Mouse (Mus musculus) cerebellum, adult 11 months (tissue): ENCODE results near the gene Slc45a2.

Experiments
- DNase-seq: peaks from one replicate; pipeline ENCODE4 v3.0.0; 2022

The Slc45a2 gene

DNA sequence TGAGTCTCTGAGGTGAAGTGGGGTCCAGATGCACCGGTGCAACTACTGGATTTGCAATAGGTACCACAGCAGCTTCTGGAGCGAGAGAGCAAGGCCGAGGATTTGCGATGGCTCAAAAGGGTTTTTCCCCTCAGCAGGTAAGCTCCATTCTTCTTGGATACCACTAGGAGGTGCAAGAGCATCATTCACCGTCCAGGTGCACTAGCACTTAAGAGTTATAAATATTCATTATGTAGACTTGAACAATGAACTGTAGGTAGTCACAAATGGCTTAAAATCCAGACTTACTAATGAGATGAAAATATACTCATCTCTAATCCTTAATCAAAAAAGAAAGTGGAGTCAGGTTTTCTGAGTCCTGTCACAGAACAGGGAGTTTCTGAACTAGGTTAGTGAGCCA lies 8.2 kb downstream of the Slc45a2 start:
- no peak for DNase-seq

GRCm38 (mm10) chr15:11010976-11011548 lies 10.5 kb downstream of the Slc45a2 start:
- DNase-seq = no peak

DNA sequence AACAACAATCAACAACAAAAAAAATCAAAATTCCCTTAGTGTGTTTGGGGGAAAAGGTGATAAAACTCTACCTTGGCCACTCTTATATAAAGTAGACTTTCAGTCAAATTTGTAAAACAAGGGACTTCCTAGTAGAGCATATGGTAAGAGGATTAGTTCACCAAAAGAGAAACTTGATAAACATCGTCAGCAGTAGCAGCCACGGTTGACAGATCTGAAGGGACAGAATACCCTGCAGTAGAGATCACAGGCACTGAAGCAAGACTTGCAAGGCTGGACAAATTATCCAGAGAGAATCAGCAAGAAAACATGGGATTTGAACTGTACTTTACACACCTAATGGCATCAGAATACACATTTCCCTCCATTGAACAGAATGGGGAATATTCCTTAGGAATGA lies 14.4 kb downstream of the Slc45a2 start:
- no peak for DNase-seq

DNA sequence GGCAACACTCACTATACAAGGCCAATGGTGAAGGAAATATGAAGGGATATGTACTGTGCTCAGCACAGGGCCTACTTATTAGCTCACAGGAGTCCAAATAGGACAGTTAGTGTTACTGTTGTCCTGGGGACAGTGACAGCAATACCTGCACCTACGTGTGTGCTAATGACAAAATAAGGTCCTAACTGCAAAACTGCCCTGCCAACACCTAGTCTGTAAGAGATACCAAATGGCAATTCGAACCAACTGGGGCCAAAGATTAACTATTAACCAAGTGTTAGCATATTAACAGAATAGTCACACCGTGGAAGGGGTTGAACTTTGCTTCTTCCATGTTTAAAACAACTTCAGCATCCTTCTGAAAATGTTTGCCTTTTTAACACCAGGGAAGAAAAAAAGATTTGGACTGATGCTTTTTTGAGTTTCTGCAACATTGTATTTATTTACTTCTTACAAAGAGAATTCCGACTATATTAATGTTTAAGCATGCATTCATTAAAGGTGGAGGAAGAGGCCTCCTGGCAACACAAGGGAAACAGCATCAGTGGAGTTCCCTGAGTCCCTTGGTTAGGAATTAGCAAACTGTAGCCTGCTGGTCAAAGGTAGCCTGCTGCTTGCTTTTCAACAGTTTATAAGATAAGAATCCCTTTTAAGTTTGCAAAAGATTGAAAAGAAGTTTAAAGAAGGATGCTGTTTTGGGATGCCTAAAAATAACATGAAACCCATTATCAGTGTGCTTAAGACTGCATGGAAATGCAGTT lies 26.5 kb downstream of the Slc45a2 start:
- no peak for DNase-seq

DNA sequence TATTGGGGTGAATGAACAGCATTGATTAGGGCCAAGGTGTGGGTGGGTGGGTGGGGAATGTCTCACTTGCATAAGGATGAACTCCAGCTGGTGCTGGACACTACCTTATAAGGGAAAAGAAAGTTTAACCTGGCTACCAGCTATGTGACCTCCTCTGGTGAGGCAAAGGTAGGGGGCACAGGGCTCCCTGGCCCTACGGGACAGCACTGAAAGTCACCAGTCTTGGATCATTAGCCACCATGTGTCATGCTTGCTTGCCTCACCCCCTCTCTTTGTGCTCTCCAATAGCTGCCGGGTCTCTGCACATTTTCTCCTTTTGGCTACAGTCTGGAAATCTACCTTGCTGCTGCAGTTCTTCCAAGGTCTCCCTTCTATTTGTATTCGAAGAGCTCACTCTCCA lies 29.7 kb downstream of the Slc45a2 start:
- DNase-seq = no peak

GRCm38 (mm10) chr15:11035947-11036474 lies 35.5 kb downstream of the Slc45a2 start:
- no peak for DNase-seq

GRCm38 (mm10) chr15:11036535-11037375 lies 36.2 kb downstream of the Slc45a2 start:
- DNase-seq = no peak

DNA sequence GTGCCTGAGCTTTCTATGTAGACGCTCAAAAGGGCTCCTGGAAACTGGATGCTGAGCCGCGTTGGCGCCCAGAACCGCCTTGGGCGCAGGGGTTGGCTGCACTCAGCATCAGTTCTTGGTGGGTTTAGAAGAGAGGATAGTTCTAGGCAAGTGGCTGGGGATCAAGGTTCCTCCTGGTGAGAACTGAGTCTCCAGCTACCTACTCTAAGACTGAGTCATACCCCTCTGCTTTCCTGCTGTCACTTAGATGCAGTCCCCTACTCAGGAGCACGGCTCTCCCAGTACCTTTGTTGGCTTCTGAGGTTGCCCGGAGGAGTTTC lies 36.8 kb downstream of the Slc45a2 start:
- DNase-seq = no peak

DNA sequence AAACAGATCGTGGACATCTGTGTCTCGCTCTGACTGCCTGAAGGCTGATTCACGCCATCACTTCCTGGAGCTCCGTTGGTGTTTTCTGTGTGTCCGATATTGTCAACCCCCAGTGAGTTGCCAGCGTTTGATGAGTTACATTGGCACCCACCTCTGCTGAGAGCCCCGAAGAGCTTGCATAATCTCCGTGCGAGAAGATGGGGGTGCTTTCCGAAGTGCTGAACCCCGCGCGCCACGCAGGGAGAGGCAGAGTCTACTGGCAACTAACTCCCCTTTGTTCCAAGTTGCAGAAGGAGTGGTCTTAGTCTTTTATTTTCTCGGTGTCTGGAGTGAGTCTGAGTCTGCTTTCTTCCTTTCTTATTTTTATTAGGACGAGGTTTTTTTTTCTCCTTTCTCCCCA lies 37.2 kb downstream of the Slc45a2 start, which contains the start of gene Rxfp3:
Gene Rxfp3, minus strand, starts transcription at position 281 of the 400 bp plus-strand sequence.
- no peak for DNase-seq

DNA sequence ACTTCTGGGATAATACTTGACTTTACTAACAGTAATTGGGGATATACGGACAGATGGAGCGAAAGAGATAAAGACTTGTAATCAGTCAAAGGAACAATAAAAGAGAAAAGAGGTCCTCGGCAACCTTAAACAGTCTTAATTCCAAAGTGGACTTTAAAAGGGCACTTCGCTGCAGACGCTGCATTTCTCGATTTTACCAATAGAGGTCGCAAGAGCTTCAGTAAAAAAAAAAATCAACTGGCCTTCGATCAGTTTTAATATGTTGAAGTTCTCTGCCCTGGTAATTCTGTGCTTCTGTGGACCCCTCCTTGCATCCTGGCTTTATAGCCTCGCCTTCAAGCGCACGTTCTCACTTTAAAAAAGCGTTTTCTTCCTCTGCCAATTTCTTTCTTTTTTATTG lies 38.0 kb downstream of the Slc45a2 start:
- no peak for DNase-seq

DNA sequence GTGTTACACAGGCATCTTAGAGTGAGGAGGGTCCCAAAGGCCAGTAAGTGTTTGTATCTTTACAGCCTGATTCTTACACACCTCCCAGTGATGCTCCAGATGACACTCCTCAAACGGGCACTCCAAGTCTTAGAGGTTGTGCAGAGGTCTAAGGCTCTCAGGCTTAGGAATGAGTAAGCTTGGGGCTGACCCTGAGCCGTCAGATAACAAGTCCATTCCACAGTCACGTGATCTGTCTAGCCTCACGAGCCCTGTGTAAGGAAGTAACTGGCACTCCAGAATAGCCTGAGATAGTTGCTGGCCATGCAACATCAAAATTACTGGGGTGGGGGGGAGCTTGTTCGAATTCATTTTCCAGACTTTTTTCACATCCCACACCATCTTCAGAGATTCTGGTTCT lies 39.5 kb downstream of the Slc45a2 start:
- DNase-seq = no peak

GRCm38 (mm10) chr15:11041229-11041628 lies 40.7 kb downstream of the Slc45a2 start:
- DNase-seq = no peak

GRCm38 (mm10) chr15:11042828-11043227 lies 42.3 kb downstream of the Slc45a2 start:
- DNase-seq = no peak

- no peak for DNase-seq
Measured at GRCm38 (mm10) chr15:11053678-11054439, 53.3 kb downstream of the Slc45a2 start.

DNA sequence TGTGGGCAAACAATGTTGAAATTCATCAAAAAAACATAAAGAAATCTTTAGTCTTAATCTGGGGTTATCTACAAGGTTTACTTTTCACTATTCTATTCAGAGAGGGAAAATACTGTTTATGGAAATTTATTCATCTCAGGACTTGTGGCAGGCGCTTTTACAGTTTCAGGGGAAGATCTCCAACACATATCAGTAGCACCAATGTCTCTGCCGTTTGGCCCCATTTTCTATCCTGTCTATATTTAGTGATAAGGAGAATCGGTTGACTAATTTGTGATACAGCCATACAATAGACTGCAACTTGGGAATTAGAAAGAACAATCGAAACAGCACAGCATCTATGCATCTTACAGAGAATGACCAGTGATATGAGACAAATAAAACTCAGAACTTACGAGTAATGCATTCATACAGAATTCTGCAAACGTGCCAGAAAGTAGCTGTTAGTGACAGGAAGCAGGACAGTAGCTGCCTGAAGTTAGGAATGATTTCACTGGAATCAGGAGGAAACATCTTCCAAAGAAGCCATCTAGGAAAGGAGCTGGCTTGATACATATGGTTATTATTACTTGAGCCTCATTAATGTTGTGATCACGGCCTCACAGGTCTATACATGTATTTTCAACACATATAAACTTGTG lies 54.0 kb downstream of the Slc45a2 start:
- DNase-seq = no peak

GRCm38 (mm10) chr15:11062903-11063302 lies 62.4 kb downstream of the Slc45a2 start:
- DNase-seq = no peak

DNA sequence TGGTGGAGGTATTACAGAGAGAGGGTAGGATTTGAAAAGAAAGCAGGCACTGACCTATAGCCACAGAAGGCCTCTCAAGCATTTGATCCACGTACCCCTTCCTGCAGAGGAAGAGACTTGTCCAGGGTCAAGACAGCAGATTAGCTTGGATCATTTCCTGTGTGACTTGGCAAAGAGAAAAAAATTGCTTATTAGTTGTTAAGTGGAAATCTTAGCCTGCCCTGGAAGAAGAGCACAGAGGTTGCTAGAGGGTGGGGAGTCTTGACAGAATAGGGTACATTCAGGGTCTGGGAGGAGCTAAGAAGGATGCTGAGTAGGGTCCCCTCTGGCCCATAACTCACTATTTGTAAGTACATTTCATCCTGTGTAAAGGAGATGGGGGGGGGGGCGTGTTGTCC lies 63.6 kb downstream of the Slc45a2 start:
- no peak for DNase-seq

DNA sequence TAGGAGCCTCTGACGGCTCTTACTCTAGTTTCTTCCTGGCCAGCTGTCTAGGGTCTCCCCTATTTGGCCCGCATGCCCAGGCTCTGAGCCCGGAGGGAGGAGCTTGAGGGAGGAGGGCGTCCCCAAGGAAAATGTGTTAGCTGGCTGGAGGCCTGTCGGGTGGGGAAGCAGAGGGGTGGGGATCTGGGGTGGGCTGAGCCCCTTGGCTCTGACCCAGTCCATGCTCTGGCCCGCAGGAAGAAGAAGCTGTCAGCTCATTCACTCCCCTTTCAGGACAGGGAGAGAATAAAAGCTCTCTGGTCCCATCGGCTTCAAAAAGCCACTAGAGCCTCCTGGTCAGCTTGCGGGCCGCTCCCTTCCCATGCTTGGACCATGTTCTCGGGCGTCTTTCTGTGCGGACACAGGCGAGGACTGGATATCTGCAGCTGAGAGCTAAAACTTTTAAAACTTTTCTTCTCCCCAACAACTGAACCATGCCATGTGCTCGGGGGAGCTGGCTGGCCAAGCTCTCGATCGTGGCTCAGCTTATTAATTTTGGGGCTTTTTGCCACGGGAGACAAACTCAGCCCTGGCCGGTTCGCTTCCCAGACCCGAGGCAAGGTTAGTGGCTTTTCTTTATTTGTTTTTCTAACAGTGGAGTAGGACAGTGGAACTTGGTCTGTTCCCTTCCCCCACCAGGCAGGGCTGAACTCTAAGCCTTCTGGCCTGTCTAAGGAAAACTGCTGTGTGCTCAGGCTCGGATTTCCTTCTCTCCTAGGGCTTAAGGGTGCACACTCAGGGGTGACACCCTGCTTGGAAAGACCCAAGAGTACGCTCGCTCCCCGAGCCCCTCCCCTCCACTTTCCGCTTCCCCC lies 64.3 kb downstream of the Slc45a2 start, which contains the start of gene Adamts12:
Gene Adamts12, plus strand, starts transcription at position 233 of the 854 bp plus-strand sequence.
- no peak for DNase-seq

DNA sequence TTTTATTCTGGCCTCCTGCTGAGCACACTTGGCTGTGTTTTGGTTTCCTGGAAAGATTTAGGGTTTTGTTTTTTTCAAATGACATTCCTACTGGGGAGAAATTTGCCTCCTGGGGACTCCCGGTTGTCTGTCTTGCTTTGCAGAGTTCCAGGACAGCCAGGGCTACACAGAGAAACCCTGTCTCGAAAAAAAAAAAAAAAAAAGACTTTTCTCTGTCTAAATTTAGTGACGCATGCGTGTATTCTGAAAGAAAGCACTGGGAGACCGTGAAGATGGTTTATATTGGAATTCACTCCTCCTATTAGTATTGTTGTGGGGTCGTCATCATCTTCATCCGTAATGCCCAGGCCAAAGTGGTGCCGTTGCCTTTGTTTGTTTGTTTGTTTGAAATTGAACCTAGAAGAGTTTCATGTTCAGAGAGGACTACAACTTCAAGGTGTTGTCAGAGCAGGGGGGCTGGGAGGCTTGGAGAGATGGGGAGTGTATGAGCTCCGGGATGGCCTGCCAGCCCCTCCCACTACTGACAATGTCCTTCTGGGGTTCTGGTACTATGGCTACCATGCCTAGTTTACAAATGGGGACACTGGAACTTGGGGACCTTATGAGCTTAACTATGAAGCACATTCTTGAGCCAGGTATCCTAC lies 65.1 kb downstream of the Slc45a2 start:
- no peak for DNase-seq

GRCm38 (mm10) chr15:11066299-11066698 lies 65.8 kb downstream of the Slc45a2 start:
- no peak for DNase-seq

- no peak for DNase-seq
Measured at GRCm38 (mm10) chr15:11067891-11068290, 67.4 kb downstream of the Slc45a2 start.
